Mouse (Mus musculus): ENCODE measurements around the gene Cryzl1.

DNA sequence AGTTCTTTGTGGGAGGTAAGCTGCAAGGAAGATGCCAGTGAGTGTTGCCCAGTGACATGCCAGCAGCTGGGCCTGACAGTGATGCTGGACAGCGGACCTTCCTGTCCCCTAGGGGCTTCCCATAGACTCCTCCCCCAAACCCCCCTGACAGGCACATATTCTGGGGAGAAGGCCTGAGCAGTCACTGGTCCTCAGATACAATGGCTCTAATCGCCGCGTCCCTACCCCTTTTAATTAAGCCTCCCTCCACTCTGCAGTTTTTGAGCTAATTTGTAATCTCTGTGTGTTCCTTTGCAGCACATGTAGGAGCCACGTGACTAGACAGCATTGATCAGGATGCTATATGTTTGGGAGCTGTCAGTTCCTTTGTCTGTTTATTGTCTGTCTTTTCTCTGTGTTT is 41.9 kb upstream of the Cryzl1 start:
- TF ChIP-seq POLR2A (IDR thresholded peaks at IDR 0.05; ENCODE audit: insufficient read length, low read depth) = no peak
- no peak for TF ChIP-seq POLR2AphosphoS2 (IDR thresholded peaks at IDR 0.05; ENCODE audit: insufficient read length, low read depth)
- TF ChIP-seq E2F4 (IDR thresholded peaks at IDR 0.05; ENCODE audit: insufficient read depth) = no peak
